Mouse (Mus musculus) layer of hippocampus, postnatal 36 days (tissue): Measurements from ENCODE around the gene Kndc1. TPM values are rescaled to one million over a fixed set of nuclear protein-coding genes. Genes with fewer than 3 reads are reported as not detected.

ENCODE experiments used
- DNase-seq, 2 experiments: peaks; one replicate each; pipeline ENCODE4 v3.0.0; 2022
- total RNA-seq, 2 experiments: library from RNA; stranded (reverse); gene quantifications; 2 replicates each; pipeline ENCODE4 v1.2.3; 2021

The Kndc1 gene
- total RNA-seq: 10 to 100 TPM; 87.3 to 88.1 TPM

DNA sequence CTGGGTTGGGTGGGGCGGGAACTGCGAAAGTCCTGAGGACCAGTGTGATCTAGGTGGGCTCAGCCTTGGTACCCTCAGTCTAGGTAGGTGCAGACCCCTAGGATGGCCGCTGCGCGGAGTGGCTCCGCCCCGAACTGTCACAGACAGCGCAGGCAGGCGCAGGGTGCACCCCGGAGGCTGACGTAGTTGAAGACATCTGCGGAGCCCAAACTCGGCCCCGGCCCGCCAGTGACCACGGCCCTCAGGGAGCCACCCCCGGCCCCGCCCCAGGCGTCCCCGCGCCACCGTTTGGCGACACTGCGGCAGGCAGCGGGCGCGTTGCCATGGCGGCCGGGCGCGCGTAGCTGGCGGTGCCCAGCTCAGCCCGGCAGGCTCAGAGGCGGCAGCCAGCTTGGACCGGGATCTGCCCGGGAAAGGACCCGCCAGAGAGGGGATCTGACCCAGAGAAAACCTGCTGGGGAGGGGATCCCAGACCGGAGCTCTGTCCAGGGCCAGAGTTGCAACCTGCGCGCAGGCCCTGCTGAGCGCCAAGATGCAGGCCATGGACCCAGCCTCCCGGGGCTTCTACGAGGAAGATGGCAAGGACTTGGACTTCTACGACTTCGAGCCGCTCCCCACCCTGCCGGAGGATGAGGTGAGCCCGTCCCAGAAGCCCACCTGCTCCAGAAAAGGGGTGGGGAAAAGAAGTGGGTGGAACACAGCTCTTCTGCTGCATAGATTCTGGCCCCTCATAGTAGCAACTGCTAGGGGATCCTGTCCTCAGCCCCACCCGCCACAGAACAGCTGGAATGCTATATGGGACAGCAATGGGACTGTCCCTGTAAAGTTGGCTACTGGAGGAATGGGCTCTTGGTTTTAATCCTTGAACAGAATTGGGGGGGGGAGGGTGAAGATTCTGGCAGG is at the start of gene Kndc1:
Kndc1 (plus strand) TSS at position 42 of the 903 bp plus-strand sequence.
- peak; percentile 82 to 83 for DNase-seq

DNA sequence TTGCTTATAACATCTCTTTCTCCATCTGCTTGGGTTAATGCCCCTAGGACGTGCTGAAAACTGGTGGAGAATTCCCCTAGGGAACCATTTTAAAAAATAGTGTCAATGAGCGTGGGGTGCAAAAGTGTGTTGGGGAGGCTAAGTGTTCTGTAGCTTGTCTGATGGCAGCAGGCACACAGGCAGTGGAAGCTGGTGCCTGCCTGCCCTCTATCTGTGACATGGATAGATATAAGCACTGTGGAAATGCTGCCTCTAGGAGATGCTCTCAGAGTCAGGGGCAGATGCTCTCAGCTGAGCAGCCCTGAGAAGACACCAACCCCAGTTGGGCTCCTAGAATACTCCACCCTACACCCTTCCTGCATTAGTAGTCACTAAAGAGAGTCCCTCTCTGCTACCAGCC is 49.4 kb upstream of the Kndc1 start:
- DNase-seq: no peak

DNA sequence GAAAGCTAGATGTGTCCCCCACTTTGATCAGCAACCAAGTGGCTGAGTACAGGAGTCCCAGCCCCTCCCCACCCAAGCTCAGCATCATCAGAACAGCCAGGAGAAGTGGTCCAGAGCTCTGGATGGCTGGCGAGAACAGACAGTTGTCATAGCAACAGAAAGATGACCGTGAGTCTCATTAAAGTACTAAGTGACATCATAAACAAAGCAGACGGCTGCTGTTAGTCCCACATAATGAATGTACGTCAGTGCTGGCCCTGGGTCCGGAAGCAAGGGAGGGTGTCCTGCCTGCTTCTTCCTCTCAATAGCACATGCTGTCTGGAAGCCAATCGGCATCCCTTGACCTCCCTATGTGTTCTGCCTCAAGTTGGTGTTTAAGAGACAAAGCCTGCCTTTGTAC is 44.3 kb upstream of the Kndc1 start:
- peak; percentile 28 to 45 for DNase-seq

DNA sequence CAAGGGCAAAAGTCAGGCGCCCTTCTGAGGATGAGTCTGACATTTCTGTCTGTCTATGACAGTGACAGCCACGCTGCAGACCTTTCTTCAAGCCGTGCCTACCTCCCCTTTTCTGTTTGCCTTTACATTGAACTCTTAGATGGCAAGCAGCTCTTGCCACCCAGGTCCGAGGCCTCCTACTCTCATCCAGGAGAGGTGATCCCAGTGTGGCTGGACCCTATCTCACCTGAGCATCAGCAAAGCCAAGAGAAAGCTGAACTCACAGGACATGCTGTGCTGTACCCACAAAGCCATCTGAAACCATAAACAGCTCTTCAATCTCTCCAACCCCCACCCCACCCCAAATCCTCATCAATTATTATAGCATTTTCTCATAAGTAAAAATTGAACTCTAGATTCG is 43.8 kb upstream of the Kndc1 start:
- DNase-seq: no peak

DNA sequence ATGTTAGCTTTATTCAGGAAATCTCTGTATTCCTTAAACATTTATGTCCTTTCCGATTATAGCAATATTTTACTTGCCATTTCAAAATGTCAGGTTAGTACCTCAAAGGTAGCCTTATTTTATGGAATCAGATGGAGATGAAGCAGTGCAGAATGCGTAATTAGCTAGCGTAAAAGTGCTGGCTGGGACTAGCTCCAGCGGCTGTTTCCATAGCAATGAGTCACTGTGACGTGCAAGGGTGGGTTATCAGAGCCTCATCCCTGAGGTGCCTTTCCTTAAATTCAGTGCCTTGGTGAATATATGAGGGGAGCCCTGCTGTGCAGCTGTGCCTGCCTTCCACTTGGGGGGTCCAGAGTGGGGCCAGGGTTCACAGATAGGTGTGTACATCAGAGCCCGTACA is 43.4 kb upstream of the Kndc1 start:
- peak; percentile 40 to 46 for DNase-seq

DNA sequence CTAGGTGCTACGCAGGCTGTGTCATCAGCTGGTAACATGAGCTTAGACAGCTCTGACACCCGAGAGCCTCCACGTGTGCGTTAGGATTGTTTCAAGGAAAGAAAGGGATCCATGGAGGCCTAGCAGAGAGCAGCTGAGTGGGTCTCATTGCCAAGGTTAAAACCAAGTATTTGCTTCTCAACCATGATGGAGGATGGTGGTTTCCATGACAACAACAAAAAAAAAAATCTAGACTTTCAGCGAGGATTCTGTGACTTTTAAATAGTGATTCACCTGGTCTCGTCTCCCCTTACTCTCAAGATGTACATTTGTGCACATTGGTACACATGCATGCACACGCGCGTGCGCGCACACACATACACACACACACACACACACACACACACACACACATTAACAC is 39.2 kb upstream of the Kndc1 start:
- no peak for DNase-seq

DNA sequence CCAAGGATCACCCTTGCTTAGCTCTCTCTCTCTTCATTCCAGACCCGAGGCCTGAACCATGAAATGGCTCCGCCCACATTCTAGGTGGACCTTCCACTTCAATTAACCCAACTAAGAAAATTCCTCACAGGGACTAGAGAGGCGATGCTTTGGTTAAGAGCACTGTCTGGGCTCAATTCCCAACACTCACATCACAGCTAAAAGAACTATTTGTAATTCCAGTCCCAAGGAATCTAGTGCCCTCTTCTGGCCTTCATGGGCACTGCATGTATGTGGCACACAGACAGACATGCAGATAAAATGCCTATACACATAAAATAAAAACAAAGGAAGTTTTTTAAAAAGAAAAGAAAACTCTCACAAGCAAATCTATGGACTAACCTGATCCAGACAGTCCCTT is 33.1 kb upstream of the Kndc1 start:
- DNase-seq: peak; percentile 72 to 76

DNA sequence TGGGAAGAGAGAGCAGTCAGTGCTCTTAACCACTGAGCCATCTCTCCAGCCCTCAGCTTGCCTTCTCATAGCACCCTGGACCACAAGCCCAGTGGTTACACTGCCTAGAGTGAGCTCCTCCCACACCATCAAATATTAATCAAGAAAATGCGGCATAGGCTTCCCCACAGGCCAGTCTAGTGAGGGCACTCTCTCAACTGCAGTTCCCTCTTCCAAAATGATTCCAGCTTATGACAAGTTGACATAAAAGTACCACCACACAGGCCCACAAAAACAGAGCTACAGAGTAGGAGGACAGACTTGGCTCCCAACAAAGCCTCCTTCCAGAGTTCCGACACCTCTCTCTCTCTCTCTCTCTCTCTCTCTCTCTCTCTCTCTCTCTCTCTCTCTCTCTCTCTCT is 31.4 kb upstream of the Kndc1 start:
- no peak for DNase-seq

DNA sequence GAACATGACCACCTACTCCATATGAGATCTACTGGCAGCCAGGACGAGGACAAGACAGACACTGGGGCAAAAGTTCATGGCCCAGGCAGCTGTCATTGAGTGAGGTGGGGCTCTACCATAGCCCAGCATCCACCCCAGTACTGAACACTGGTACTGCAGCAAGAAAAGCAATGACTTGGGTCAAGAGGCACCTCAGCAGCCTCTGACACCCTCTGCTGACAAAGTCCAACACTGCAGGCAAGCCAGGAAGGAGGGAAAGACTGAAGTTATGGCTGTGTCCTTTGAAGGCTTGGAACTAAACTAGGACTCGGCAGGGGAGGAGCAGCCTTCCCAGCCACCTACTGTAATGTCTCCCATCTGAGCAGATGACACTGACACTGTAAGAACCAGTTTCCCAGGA is 30.2 kb upstream of the Kndc1 start:
- no peak for DNase-seq

DNA sequence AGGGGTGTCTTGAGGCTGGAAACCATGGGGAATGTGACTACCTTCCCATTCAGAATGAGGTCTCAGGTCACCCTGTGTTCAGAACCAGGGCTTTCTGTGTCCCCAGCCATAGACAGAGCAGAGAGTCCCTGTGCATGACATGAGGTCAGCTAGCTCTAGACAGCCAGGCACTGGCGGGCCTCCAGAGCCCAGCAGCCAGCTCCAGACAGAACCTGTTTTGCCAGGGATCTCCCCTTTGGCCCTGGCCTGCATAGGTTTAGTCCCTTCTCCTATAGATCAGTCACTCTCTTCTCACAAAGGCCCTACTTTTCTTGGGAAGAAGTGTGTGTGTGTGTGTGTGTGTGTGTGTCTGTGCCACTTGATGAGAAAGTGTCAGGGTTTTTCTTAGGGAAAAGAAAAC is 29.6 kb upstream of the Kndc1 start:
- no peak for DNase-seq

DNA sequence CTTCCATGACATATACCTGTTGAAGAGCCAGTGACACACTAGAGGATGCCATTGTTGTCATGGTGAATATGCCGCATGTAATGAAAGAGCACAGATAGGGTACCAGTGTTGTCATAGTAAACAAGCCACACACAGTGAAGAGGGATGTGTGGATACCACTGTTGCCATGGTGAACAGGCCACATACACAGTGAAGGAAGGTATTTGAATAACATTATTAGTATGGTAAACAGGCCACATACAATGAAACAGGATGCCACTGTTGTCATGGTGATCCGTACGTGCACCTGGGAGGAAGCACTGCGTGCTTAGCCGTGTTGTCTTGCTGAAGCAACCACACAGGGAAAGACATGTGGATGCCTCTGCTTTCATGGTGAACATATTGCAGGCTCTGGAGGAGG is 23.5 kb upstream of the Kndc1 start:
- no peak for DNase-seq

DNA sequence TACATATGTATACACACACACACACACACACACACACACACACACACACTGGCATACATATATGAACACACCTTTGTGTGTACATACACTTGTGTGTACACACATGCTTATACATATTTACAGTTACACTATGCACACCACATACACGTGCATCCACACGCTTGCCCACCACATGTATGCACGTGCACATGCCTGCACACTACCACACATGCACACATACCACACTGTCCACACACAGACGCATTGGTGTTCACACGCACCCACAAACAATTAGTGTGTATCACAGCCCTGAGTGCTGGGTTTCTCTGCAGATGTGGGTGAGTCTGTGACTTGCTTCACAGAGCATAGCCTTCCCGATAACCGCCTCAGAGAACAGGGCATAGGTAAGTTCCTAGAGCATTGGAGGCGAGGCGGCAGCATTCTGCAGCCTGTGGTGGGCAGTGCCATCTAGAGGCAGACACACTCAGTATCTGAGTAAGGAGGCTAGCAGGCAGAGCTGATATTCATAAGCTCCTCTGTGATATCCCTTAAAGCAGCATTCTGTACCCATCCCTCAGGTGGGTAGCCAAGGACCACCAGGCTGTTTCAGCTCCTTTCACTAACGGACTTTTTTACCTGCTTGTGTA is 17.2 kb upstream of the Kndc1 start:
- no peak for DNase-seq

DNA sequence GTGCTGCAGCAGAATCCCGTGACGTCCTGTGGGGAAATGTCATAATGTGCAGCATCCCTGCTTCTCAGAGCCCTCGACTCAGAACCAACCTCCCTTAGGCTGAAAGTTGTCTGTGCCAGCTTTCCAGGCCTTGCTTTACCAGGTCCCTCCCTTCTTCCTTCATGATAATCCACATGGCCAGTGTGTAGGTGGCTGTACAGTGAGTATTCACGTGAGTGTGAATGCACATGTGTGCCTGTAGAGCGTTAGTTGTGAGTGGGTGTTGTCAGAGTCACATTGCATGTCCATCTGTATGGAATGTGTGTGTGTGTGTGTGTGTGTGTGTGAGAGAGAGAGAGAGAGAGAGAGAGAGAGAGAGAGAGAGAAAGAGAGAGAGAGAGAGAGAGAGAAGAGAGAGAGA is 16.4 kb upstream of the Kndc1 start:
- no peak for DNase-seq

DNA sequence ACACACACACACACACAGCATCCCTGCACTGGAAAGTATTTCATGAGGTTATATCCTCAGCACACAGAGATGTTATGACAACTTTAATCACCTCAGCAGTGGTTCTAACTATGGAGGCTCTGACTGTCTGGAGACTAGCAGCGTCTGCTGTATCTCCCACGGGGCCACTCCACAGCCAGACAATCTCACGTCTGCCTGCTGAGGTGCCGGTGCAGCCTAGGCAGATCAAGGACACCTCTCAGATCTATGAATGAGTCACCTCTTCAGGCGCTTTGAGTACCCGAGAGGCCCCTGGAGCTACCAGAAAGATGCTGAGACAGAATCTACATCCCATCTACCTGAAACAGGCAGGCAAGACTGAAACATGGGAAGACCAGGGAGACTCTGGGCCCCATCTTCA is 15.9 kb upstream of the Kndc1 start:
- no peak for DNase-seq

DNA sequence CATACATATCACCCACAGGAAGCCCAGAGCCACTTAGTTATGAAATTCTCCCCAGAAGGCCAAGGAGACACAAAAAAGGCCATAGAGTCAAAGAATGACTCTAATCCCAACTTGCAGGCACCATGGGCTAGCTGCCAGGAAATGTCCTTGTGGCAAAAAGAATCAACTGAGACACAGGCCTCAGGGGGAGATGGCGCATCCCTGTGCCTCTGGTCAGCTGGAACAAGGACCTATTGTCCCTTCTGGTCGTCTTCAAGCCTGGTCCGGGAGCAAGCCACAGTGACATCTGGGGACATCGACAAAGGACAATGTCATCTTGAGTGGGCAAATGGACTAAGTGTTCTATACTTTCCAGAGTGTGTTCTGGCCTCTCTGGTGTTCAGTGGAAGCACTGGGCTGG is 11.0 kb upstream of the Kndc1 start:
- DNase-seq: no peak

DNA sequence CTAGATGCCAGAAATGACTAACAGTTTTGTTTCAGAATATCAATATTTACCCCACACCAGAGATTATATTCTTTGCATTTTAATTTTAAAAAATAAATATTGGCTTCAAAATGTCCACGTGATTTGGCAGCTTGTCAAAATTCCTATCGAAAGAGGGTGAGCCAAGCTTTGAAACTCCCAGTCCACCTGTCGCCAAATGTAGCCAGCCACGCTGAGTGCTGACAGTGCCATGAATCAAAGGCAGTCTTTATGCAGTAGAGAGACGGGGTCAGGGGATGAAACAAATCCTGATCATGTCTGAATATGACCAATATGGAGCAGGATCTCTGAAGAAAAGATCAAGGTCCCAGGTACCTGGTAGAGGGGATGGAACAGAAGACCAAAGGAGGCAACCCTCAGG is 2.7 kb upstream of the Kndc1 start:
- DNase-seq: no peak

DNA sequence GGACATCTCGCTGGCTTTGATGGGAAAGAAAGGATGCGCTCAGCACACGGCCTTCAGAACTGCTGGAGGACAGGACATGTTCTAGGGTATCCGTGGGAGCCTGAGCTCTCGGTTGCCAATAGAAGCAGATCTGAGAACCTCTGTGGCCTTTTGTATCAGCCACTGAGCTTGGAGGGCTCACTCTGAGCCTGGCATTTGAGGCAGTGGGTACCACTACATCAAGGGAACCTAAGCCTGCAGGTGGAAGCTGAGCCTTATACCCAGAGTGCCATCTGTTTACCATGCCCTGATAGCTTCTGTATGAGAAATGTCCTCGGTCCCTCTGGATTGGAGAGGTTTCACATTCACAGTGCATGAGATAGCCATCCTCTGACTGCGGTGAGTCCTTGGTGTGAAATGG is 1.8 kb downstream of the Kndc1 start:
- DNase-seq: no peak

DNA sequence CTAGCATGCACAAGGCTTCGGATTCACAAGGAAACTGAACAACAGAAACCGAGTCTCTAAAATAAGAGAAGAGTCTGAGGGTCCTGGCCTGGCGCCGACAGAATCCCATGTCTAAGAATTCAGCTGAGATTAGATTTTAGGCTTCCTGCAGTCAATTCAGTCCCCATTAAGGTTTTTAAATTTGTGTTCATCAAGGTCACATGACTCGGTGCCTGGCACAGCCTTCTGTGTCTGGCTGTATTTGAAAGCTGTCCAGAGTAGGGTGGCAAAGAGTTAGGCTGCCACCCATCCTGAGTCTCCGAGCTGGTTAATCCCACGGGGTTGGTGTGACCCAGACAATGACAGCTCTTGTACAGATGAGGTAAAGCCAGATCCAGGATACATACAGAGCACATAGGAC is 2.3 kb downstream of the Kndc1 start:
- DNase-seq: no peak

DNA sequence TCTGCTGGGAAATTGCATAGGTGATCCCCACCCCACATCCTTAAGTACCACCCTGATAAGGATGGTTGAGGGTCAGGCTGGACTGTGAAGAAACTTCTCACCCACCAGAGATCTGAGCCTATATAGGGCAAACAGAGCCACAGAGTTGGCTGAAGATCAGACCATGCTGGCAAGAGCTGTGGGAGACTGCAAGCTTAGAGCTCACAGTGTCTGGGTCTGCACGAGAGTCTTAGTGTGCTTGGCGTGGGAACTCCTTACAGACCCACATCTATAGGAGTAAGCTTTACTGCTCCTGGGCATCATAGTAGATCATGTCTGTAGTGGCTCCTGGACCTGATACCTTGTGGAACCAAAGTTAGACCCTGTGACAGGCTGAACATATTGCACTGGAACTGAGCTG is 4.1 kb downstream of the Kndc1 start:
- DNase-seq: no peak

DNA sequence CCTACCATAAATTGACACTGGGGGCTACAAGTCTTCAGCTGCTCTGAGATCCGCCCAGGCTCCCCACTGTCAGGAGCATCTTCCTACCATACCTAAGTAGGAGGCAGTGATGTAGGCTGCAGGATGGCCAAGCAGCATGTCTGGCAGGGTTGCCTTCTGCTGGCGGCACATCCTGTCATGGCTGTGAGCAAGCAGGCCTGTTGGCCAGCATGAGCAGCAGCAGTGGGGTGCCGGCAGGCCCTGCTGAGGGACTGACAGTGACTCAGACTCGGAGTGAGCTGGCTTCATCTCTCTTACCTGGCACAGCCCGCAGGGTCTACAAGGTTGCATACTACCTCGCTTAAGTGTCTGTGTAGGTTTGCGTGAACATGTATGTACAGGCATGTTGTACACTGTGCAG is 5.0 kb downstream of the Kndc1 start:
- DNase-seq: no peak

DNA sequence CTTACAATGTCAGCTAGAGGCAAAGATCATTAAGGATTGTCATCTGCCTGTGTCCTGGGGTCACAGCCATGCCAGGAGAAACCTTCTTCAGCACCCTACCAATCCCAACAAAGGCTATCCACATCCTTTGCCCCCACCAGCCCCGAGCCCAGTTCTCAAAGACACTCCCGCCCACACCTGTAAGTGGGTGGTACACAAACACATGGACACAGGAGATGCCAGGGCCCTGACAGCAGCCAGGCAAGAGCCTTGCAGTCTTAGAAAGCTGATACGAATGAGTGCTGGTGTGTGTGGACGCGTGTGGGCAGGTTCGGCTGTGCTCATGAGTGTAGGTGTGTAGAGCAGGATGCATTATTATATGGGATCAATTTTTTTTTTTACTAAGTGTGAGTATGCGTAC is 6.0 kb downstream of the Kndc1 start:
- no peak for DNase-seq

DNA sequence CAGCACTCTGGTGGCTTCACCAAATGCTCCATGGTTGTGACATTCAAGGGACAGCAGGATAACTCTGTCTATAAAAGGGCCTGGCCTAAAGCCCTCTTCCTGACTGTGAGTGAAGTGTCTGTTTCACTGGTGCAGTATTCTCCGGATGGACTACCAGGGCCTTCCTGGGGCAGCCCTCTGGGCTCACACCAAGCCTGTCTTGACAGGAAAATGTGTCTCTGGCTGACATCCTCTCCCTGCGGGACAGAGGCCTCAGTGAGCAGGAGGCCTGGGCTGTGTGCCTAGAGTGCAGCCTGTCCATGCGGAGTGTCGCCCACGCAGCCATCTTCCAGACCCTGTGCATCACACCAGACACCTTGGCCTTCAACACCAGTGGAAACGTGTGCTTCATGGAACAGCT is 6.4 kb downstream of the Kndc1 start:
- DNase-seq: no peak

DNA sequence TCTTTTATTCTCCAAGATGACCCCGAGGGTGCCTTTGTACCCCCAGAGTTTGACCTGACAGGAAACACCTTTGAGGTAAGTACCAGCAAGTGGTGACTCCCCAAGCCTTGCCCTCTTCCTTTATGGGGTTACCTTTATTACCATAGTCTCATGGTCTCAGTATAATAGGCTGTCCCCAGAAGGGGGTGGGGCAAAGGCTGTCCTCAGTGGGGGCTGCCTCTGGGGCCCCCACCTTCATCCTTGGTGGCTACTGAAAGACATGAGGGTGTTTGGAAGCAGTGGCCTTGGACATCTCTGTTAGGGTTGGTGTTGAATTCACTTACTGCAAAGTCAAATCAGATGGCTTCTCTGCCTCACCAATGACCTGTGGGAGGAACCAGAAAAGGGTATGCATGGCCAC is 7.5 kb downstream of the Kndc1 start:
- no peak for DNase-seq

DNA sequence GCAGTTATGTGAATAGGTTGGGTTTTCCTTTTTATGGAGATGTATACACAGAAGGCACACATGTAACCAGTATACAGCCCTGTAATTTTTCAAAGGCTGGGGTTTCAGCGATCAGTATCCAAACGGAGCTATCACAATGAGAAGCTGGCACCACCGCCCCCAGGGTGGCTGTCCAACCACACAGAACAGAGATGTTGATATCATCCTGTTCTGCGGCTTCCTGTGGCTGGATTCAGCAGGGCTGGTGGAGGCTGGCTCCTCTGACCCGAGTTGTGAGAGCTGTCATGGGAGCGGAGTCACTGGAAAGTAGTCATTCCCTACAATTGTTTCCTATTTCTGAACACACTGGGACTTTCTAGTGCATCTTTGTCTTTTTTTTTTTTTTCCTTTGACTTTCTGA is 10.8 kb downstream of the Kndc1 start:
- DNase-seq: no peak
